Mouse (Mus musculus) adrenal gland, adult (tissue): ENCODE measurements around the gene Frk.
"Not testable (repeated sequence)": the region's sequence is repeated elsewhere in the genome, so short reads cannot be mapped to it uniquely, and the experiment has no call there.

Source experiments
- DNase-seq, 2 experiments: peaks; one replicate each; pipeline ENCODE4 v3.0.0; 2022 to 2023; ENCODE audit warnings: low spot score in 1 of 2; ENCODE audit not compliant: inconsistent age in 2 of 2

Frk gene

DNA sequence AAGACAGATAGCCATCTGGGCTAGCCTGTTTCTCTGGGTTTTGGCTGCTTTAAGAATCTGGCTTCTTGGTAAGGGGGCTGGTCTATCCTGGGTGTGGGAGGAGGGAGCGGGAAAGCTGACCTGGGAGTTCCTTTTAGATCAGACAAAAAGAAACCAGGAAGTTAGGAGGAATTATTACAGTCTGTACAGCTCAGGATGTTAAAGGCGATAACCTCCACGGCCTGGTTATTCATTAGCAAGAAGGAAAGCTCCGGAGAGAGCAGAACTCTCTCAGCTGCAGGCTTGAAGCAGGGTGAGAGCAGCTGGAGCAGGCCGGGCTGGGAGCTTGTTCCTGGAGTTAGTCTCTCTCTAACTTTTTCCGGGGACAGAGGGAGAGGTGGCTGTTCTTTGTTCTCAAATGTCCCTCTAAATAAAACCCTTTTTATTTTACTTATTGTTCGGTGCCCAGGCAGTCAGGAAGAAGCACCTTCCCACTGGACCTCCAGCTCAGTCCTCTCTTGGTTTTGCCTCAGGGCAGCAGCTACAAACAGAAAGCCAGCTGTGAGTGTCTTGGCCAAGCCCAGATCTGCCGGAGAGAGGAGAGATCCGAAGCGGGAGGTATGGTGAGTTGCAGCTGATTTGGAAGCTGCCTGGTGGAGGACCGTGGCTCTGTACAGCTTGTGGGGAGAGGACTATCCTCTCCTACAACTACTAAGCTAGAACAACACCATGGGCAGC, at the start of gene Frk:
Gene Frk (plus strand): TSS at position 103 of the 717 bp plus-strand sequence.
- DNase-seq, result peak; percentile 61 to 87

DNA sequence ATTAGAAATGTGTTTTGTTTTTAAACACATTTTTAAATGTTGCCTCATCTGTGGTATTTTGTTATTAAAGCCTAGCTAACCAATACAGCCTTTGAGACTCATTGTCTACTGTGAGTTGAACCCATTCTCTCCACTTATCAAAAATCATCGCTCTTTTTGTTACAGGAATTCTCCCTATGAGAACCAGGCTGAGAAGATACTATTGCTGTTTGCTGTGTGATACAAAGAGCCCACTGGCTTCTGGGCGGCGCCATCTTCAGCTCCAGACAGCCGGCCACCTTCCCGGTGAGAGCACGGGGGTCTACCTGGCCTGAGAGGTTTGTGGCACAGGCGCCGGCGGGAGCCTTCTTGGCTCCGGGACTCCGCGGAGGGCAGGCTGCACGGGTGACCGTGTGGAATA, 49.0 kb upstream of the Frk start:
- not testable (repeated sequence) for DNase-seq

DNA sequence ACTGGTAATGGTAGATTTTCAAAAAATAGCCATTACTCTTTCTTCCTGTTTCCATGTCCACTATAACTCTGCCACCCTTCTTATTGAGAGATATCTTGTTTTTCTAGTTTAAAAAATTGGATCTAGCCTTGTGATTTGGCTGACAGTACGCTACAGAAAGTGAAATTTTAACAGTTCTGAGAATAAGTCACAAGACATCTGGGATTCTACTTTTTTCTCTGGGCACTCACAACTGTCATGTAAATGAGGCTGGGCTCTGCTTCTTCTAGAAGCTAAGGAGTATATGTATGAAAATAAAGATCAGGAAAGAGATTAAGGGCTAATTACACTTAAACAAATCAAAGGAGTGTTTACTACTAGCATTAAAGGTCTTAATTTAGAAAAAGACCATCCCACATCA, 33.7 kb upstream of the Frk start:
- no peak for DNase-seq

DNA sequence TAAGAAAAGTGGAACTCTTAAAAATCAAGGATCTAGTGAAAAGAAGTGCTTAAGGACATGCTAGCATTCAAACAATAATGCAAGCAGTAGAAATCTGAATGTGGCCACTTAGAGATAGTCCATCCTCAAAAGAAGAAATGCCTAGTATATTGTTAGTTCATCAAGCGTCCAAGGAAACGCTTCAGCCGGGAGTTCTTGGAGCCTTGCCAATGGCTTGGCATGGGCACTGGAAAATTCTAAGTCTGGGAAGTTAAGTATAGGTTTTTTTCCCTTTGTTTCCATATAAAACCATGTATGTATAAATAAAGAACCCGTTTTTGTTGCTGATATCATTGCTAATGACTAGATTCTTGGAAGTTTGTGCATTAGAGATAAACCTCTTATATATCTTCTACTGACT, 21.7 kb upstream of the Frk start:
- peak in 1 of 2 experiments; percentile 46 for DNase-seq

DNA sequence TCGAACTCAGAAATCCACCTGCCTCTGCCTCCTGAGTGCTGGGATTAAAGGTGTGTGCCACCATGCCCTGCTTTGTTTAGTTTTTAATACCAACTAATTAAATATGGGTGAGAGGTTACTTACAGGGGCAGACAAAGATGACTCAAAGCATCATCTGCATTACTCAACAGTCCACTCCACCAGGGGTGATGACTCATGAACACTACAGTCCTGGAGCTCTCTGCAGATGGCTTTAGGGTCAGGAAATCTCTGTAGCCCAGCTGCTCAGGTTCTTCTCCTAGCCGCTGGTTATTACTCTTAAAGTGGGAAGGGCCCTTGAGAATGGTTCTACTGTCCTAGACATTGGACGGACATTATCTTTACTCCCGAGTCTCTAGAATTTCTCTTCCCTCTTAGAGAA, 18.9 kb upstream of the Frk start:
- peak; percentile 32 to 61 for DNase-seq

DNA sequence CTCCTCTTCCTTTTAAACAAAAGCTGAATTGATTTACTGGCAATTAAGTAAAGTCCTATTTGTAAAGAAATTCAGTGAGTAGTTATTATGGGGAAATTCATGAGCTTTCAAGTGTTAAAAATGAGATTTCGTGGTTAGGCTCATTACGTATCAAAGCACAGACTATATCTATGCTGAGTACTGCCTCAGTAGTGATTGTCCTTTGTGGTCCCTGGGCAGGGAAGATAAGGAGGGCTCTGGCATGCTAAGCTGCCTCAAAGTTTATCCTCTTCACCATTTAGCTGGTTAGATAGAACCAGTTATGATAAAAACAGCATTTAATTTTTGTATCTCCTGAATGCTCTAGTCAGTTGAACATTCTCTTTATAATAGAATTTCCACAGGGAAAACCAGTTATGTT, 14.2 kb upstream of the Frk start:
- DNase-seq, result no peak

DNA sequence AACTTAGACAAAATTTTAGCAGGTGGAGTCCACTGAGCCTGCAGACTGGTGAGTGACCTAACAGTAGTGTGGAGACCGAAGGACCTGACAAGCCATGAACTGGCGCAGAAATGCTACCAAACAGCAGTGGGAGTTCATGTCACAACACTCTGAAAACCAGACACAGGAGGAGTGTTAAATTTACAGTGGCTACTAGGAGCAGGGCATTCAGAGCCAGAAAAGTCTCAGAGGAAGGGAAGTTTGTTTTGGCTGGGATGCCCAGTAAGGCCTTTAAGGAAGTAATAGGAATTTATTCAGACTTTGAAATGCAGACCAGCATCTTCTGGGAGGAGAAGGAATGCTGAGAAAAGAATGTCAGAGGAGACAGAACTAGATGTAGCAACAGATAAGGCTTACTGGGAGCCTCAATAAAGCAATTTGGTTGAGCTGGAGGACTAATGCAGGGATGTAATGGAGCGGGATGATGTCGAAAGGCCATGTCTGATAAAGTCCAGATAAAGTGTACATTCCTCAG, 3.2 kb upstream of the Frk start:
- DNase-seq, result peak in 1 of 2 experiments; percentile 22

DNA sequence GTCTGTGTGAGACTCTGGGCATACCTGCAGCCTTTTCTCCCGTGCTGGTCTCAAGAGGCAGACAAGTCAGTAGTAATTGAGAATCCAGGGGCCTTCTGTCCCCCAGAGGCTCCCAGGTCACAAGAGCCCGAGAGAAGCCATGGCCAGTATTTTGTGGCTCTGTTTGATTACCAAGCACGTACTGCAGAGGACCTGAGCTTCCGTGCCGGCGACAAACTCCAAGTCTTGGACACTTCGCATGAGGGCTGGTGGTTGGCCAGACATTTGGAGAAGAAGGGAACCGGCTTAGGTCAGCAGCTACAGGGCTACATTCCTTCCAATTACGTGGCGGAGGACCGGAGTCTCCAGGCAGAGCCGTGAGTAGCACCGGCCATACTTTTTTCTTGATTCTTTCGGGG, 814 bp downstream of the Frk start:
- DNase-seq, result peak in 1 of 2 experiments; percentile 89

DNA sequence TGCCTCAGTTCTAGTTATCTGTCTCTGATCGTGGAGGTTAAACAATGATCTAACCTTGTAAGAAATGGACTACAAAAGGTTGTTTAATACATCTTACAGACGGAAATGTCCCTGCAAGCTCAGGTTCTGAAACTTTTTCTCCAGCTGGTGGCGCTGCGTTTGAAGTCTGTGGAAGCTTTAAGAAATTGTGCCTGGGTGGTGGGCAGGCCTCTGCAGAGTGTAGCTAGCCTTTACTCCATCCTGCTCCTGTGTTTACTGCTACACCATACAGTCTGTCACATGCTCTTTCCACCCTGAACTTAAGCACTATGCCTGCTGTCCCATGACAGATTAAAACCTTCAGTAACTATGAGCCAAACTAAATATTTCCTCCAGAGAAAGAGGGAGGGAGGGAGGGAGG, 1.9 kb downstream of the Frk start:
- peak; percentile 49 to 79 for DNase-seq

DNA sequence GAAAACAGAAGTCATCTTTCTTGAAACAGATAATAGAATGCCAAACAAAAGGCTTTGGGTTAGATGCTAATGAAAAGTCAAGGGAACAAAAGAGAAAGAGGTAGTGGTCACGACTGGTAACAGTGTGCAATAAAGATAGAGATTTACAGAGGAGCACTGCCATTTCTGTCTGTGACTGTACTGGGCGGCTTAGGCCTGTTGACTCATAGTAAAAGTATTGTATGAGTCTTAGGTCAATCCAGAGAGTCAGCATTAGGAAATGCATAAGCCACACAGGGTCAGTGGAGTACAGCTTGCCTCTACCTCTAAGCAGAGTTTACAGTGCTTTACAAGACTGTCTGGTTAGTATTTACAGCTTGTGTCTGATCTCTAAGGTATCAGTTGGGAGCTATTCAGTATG, 24.6 kb downstream of the Frk start:
- DNase-seq, result peak; percentile 21 to 68

DNA sequence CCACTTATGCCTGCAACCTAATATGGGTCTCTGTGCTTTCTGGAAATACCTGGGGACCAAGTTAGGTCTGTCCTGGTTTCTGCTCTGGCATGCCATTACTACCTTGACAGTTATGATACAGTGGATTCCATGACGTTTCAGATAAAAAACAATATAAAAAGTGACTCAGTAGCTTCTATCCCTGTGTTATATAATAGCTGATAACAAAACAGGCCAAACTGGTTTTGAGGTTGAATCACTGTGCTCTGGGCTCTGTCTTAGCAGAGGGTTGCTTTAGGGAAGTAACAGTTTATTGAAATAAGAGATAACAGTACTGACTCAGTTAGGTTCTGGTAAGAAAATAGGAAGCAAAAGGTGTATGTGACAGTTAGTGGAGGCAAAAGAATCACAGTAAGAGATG, 25.4 kb downstream of the Frk start:
- peak in 1 of 2 experiments; percentile 59 for DNase-seq

DNA sequence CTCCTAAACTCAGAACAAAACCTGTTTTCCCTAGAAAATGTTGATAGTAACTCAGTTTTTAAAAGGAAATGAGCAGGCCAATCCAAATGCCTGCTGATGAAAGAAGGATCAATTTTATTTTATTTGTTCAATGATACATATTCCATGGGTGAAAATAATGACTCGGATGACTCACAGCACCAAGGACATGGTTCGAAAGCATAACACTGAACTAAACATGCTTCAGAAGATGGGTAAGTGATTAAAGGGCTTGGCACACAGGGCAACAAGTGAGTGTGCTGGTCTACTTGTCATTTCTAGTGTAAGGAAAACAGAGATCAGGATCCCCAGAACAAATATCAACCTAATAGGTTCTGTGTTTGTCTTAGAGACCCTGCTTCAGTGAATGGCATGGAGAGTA, 26.1 kb downstream of the Frk start:
- peak; percentile 16 to 68 for DNase-seq

DNA sequence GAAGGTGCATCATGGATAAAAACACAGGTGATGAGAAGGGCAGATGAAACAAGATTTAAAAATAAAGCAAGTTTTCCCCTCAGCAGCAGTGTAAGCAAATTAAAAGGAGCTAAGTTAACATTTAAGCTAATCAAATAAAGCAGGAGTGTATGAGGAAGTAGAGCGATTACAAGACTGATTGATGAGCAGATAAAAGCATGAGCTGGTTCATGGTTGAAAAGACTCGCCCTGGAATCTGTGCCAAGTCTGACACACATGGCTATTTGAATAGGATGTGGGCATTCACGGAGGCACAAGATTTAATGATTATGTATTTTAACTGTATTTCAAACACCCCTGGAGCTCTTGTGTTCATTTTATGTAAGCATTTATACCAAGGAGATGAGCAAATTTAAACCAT, 28.0 kb downstream of the Frk start:
- peak; percentile 6 to 63 for DNase-seq

DNA sequence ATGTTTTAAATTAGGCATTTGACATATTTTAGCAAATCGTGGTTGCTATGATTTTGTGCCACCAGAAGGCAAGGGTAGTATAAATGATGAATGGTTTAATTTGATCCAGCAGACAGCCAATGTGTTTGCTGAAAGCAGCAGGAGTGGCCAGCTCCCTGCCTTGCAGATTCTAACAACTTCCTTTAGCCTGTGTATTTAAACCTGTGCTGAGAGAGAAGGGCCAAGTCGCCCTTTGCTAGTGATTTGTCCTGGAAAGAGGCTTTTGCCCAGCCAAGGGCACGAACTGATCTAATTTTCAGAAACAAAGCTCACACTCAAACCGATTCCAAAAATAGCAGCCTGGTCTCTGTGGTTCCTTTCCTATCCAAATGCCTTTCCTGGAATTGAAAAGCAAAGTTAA, 29.4 kb downstream of the Frk start:
- peak; percentile 6 to 66 for DNase-seq

DNA sequence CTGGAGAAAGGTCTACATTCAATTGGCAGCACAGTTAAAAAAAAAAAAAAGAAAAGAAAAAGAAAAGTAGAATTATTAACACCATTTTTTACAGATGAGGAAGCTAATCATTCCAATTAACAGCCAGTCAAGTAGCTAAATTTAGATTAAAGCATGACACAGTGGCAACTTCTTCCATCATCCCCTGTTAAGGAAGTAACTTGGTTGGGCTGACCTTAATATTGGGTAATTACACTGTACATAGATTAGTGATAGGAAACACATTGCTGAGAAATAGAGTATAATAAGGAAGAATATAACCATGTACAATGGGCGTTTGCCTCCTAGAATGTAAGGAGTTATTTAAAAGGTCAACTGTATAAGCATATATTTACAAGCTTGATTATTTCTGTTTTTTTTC, 42.4 kb downstream of the Frk start:
- DNase-seq, result no peak

DNA sequence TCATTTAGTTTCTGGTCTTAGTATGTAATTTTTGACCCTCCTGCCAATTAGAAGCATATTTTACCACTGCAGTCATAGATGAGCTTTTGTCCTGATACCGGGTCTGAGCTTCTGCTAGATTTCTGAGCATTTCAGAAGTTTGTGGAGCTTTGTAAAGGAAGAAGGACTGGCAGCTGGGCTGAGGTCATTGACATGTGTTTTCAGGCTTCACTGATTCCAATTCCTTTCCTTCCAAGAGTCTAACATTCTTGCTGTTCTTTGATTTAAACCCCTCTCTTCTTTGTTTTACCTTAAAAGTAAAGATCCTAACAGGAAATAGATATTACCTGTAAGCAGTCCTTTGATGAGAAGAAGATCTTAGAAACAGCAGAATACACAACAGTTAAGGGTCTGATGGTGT, 48.6 kb downstream of the Frk start:
- no peak for DNase-seq

DNA sequence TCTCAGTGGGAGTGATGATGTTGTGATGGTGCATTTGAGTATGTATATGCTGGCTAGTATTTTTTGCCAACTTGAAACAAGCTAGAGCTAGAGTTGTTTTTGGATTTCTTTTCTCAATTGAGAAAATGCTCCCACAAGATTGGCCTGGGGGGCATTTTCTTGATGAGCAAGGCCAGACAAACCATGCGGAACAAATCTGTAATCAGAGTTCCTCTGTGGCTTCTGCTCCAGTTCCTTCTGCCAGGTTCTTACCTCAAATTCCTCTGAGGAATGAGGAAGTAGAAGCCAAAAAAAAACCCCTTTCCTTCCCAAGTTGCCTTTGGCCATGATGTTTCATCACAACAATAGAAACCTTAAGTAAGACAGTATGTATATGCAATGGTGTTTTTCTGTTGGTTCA, 49.3 kb downstream of the Frk start:
- no peak for DNase-seq

DNA sequence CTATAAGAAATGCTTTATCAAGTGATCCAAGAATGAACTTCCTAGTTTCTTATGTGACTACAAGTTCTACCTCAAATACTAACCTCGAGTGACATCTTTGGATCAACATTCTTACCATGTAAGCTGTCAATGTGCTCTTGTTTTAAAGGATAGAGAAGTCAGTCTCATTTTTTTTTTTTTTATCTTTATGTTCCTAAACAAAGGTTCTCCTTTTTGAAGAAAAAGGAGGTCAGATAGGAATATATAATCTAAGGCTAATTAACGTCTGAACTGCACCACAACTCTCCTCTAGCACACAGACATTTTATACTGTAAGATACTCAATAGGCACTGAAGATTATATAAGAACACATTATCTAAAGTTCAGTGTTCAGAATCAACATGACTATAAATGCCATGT, 57.5 kb downstream of the Frk start:
- DNase-seq, result no peak

DNA sequence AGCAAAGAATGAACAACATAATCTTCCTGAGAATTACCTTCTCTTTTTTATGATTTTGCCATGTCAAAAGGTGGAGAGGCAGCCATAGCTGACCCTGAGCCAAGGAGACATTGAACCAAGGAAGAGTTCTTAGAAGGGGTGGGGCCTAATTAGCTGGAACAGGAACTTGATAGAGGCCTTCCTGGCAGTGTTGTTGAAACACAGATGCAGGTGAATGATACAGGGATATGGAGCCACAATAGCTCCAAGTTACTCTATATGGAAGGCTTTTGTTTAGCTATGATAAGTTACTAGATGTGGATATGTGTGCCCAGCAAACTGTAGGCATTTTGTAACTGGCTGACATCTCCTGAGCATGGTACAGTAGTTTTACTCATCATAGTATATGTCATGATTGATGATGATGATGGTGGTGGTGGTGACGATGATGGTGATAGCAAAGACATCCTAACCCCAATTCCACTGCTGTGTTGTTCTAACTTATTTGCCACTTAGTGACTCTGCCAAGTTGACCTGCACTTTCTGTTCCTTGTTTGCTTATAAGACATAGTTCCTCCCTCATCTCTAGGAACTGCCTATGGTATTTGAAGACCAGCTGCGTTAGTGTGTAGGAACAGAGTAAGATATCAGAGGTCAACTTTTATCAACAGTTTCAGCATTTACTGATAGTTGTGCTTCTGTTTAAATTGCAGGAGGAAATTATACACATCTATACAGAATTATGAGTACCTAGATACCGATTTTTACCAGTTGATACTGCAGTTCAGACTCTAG, 58.7 kb downstream of the Frk start:
- no peak for DNase-seq

DNA sequence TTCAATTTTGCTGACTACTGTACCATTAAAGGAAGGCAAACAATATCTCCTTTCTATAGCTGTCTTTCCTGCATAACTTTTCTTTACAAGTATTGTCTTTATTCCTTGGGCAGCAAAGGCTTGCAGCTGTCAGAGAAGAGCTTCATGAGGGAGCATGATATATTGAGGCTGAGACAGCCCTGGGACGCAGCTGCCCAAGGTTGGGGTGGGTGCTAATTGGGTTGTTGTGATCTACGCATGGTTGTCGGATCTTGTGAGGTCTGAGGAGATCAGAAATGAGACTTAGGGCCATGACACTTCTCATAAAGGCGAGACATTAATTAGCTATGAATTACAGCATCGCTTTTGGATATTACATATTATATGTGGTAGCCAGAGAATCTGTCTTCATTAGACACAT, 67.4 kb downstream of the Frk start:
- no peak for DNase-seq

DNA sequence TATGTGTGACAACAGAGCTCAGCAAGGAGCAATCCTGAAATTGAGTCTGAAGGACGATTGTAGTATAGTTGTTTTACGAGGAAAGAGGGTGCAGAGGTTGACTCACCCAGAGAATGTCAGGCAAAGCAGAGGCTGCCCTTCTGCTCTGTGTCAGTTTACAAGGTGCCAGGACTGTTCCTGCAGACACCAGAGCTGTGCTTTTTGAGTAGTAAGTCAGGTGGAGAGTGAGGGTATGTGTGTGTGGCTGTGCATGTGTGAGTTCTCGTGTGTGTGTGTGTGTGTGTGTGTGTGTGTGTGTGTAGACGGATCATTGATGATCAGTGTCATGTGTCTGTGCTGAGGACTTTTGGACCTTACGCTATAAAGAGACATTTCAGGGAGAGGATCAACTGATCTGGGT, 68.4 kb downstream of the Frk start:
- DNase-seq, result no peak

DNA sequence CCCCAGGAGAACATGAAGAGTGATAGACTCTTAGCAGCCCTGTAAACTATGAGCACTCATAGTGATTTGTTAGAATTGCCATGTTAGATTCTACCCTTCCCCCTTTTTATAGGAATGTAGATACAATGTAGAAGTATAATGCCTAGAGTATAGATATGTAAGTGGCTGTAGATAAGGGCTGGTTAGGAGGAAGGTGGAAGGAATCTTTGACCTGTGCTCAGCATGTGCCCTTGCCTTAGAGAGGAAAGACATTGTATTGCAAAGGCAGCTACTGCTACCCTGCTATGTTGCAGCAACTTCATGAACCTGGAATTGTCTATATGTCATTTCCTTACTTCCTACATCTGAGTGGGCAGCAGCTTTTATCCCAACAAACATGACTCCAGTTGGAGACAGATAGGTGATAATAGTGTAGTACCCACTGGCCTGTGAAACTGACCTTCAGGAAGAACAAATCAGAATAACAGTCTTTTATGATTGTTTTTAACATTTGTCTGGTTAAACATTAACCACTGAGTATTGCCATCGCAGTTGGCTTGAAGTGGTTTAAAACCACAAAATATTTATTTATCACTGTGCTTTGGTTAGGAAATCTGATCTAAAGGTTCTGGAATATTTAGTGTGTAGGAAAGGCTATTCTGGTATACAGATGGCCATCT, 80.4 kb downstream of the Frk start:
- DNase-seq, result no peak
